Mouse (Mus musculus) liver, embryonic 11.5 days (tissue): ENCODE results near the gene Hsd3b7. TPM values are rescaled to one million over a fixed set of nuclear protein-coding genes. Genes with fewer than 3 reads are reported as not detected.

Source experiments
- ATAC-seq: fragments of 200-750 bp; cut with Nextera tagmentation; replicated peaks from 2 replicates; pipeline ENCODE4 v1.8.0; 2017; ENCODE audit warnings: moderate number of reproducible peaks, mild to moderate bottlenecking, moderate TSS enrichment, moderate library complexity; ENCODE audit not compliant: low FRiP score
- DNase-seq: peaks from one replicate; pipeline ENCODE4 v3.0.0-alpha.2; 2017; ENCODE audit warnings: low spot score
- H3K27ac ChIP-seq: fragments of 300-500 bp; sonication (generic); 2 replicates; pipeline ENCODE4 v1.5.1; 2014; ENCODE audit warnings: mild to moderate bottlenecking, low read depth, low read length, control low read depth
- H3K27me3 ChIP-seq: fragments of 300-500 bp; sonication (generic); replicated peaks from 2 replicates; pipeline ENCODE4 v1.6.1; 2014; ENCODE audit warnings: low read length, mixed read lengths; ENCODE audit not compliant: control insufficient read depth, insufficient read depth
- H3K36me3 ChIP-seq: fragments of 300-500 bp; sonication (generic); 2 replicates; pipeline ENCODE4 v1.6.1; 2014; ENCODE audit warnings: mild to moderate bottlenecking, low read length, moderate library complexity, mixed read lengths; ENCODE audit not compliant: control insufficient read depth, insufficient read depth
- H3K4me1 ChIP-seq: fragments of 300-500 bp; sonication (generic); replicated peaks from 2 replicates; pipeline ENCODE4 v1.6.1; 2014; ENCODE audit warnings: low read length, mixed read lengths; ENCODE audit not compliant: control insufficient read depth, insufficient read depth
- H3K4me2 ChIP-seq: fragments of 300-500 bp; sonication (generic); 2 replicates; pipeline ENCODE4 v1.6.1; 2014; ENCODE audit warnings: mild to moderate bottlenecking, control low read depth, moderate library complexity
- H3K4me3 ChIP-seq: fragments of 300-500 bp; sonication (generic); 2 replicates; pipeline ENCODE4 v1.5.1; 2014; ENCODE audit warnings: low read depth, low read length, control low read depth
- H3K9ac ChIP-seq: fragments of 300-500 bp; sonication (generic); 2 replicates; pipeline ENCODE4 v1.6.1; 2014; ENCODE audit warnings: low read depth, low read length, control low read depth
- H3K9me3 ChIP-seq: fragments of 300-500 bp; sonication (generic); 2 replicates; pipeline ENCODE4 v1.6.1; 2016; ENCODE audit warnings: low read length, inconsistent platforms, mixed read lengths; ENCODE audit not compliant: control insufficient read depth
- WGBS: fragments of 180-500 bp; shearing (Covaris S2); extraction: QIAGEN DNeasy Blood & Tissue Kit; methylation state at CpG from one replicate; pipeline ENCODE4 v1.1.7; 2014; 5-methylcytosine and 5-hydroxymethylcytosine counted together
- polyA plus RNA-seq: library from polyadenylated mRNA; unstranded; fragments of >200 nt; fragmentation: Nextera tagmentation; extraction: Ambion mirVana; gene quantifications from 2 replicates; pipeline ENCODE4 v1.2.1, GENCODE M21; 2014

Gene Hsd3b7
- polyA plus RNA-seq, 1 experiment from 2014 or later: 32.4 TPM

- H3K27me3 ChIP-seq: no peaks in the 10 kb centered on the region
- peaks cover 28% of the 10 kb centered on the region for H3K4me1 ChIP-seq
- no peaks in the 10 kb centered on the region for H3K36me3 ChIP-seq
- no peaks in the 10 kb centered on the region for H3K9me3 ChIP-seq
- no peak overlapping the region for H3K4me3 ChIP-seq
- no peak for ATAC-seq
- no peak overlapping the region for H3K4me2 ChIP-seq
- no peak overlapping the region for H3K9ac ChIP-seq
- H3K27ac ChIP-seq: peak overlapping the region; percentile 39; the same call in 1 of the 2 replicates
- WGBS: 81% methylated on average over 1 of the region's 1 CpGs
- no peak for DNase-seq
Observed at GRCm38 (mm10) chr7:127809846-127810245, 9.4 kb downstream of the Hsd3b7 start.

GRCm38 (mm10) chr7:127810650-127811049 lies 10.2 kb downstream of the Hsd3b7 start:
- Histone ChIP-seq H3K36me3 (no peaks in the 10 kb centered on the region), H3K4me2 (no peak overlapping the region), H3K27me3 (no peaks in the 10 kb centered on the region), H3K9me3 (no peaks in the 10 kb centered on the region), H3K4me3 (no peak overlapping the region), H3K4me1 (peaks cover 35% of the 10 kb centered on the region), H3K27ac (no peak overlapping the region; the same call in 1 of the 2 replicates), H3K9ac (no peak overlapping the region)
- 77% methylated on average over 10 of the region's 10 CpGs for WGBS
- ATAC-seq (no peak), DNase-seq (no peak)

GRCm38 (mm10) chr7:127811240-127811639 lies 10.8 kb downstream of the Hsd3b7 start:
- DNase-seq (no peak), ATAC-seq (no peak)
- H3K9ac ChIP-seq: no peak overlapping the region
- no peak overlapping the region for H3K4me2 ChIP-seq
- no peaks in the 10 kb centered on the region for H3K36me3 ChIP-seq
- H3K27ac ChIP-seq: no peak overlapping the region
- no peaks in the 10 kb centered on the region for H3K9me3 ChIP-seq
- no peak overlapping the region for H3K4me3 ChIP-seq
- H3K27me3 ChIP-seq: no peaks in the 10 kb centered on the region
- H3K4me1 ChIP-seq: peaks cover 35% of the 10 kb centered on the region
- 78% methylated on average over 4 of the region's 4 CpGs for WGBS

DNA sequence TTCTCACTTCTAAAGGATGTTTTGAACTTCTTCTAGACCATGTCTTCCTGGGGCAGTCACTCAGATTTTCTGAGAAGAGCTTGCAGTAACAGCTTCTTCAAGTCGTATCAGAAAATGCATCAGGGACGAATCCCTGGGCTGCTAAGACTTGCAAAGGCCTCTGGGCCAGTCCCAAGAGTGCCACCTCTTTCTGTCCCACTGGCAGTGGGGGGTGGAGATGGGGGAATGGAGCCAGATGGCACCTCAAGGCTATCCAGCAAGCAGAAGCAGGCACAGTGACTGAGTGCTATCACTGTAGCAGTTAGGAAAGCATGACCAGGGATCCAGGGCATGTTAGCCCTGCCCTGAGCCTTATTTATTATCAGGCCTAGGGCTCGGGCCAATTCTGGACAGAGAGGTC lies 11.9 kb downstream of the Hsd3b7 start:
- H3K4me1 ChIP-seq: peaks cover 31% of the 10 kb centered on the region
- DNase-seq (no peak), ATAC-seq (no peak)
- no peak overlapping the region for H3K27ac ChIP-seq
- H3K27me3 ChIP-seq: no peaks in the 10 kb centered on the region
- H3K36me3 ChIP-seq: no peaks in the 10 kb centered on the region
- H3K9me3 ChIP-seq: no peaks in the 10 kb centered on the region
- no peak overlapping the region for H3K9ac ChIP-seq
- WGBS: 75% methylated on average over 3 of the region's 3 CpGs
- no peak overlapping the region for H3K4me3 ChIP-seq
- no peak overlapping the region for H3K4me2 ChIP-seq

DNA sequence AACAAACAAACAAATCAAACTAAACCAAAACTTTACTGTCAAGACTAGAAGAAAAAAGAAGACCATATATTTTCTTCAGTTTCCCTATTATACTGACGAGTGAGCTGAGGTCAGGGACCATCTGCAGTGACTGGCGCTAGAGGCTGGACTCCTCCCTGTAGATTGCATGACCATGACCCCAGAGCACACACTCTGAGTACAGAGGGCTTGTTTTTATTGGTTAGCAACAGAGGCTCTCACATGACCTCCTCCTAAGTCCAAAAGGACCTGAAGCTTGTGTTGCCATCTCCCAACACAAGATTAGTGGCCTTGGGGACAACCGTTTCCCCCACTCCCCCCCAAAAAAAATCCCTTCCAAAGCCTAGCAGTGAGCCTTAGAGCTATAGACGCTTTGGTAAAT lies 13.4 kb downstream of the Hsd3b7 start:
- H3K27me3 ChIP-seq: no peaks in the 10 kb centered on the region
- no peaks in the 10 kb centered on the region for H3K9me3 ChIP-seq
- peak overlapping the region; percentile 68; the same call in 1 of the 2 replicates for H3K27ac ChIP-seq
- 65% methylated on average over 4 of the region's 4 CpGs for WGBS
- DNase-seq (no peak), ATAC-seq (no peak)
- H3K9ac ChIP-seq: no peak overlapping the region
- H3K4me3 ChIP-seq: no peak overlapping the region
- no peak overlapping the region for H3K4me2 ChIP-seq
- no peaks in the 10 kb centered on the region for H3K36me3 ChIP-seq
- peaks cover 26% of the 10 kb centered on the region for H3K4me1 ChIP-seq

DNA sequence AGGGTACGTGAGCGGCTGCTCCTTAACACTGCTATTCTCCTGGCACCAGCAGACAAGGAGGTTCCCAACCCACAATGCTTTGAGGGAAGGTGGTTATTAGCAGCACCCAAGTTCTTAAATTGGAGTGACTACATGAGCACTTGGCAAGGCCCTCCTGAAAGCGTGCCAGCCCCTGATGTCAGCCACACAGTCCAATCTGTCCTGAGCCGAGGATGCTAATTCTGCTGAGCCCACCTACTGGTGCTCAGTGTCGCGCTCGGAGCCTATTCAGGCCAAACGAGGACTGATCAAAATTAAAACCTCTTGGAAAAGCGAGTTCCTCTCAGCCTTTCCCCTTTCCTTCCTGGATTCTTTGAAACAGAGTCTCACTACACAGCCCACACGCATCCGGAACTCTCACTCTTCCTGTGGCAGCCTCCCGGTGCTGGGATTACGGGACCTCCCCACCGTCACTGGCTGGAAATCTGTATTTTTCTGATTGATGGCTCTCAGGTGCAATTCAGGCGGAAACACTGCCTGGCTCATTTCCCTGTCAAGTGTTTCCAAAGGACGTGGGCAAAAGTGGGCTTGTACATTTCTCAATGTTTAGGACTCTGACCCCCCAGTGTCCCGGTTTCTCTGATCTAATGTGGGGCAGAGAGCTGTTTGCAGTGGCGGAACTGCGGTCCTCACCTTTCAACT lies 14.0 kb downstream of the Hsd3b7 start:
- Histone ChIP-seq H3K9ac (no peak overlapping the region), H3K27ac (peak overlapping the region; percentile 68), H3K4me3 (no peak overlapping the region), H3K4me2 (no peak overlapping the region), H3K27me3 (no peaks in the 10 kb centered on the region), H3K4me1 (peaks cover 26% of the 10 kb centered on the region), H3K36me3 (no peaks in the 10 kb centered on the region), H3K9me3 (no peaks in the 10 kb centered on the region)
- ATAC-seq (no peak), DNase-seq (no peak)
- WGBS: 74% methylated on average over 19 of the region's 19 CpGs

GRCm38 (mm10) chr7:127815116-127815665 lies 14.8 kb downstream of the Hsd3b7 start:
- Histone ChIP-seq H3K4me1 (peaks cover 26% of the 10 kb centered on the region), H3K4me2 (no peak overlapping the region), H3K9me3 (no peaks in the 10 kb centered on the region), H3K27me3 (no peaks in the 10 kb centered on the region), H3K36me3 (no peaks in the 10 kb centered on the region), H3K9ac (no peak overlapping the region), H3K27ac (peak overlapping the region; percentile 68), H3K4me3 (no peak overlapping the region)
- no peak for ATAC-seq
- DNase-seq: no peak
- 82% methylated on average over 15 of the region's 15 CpGs for WGBS

DNA sequence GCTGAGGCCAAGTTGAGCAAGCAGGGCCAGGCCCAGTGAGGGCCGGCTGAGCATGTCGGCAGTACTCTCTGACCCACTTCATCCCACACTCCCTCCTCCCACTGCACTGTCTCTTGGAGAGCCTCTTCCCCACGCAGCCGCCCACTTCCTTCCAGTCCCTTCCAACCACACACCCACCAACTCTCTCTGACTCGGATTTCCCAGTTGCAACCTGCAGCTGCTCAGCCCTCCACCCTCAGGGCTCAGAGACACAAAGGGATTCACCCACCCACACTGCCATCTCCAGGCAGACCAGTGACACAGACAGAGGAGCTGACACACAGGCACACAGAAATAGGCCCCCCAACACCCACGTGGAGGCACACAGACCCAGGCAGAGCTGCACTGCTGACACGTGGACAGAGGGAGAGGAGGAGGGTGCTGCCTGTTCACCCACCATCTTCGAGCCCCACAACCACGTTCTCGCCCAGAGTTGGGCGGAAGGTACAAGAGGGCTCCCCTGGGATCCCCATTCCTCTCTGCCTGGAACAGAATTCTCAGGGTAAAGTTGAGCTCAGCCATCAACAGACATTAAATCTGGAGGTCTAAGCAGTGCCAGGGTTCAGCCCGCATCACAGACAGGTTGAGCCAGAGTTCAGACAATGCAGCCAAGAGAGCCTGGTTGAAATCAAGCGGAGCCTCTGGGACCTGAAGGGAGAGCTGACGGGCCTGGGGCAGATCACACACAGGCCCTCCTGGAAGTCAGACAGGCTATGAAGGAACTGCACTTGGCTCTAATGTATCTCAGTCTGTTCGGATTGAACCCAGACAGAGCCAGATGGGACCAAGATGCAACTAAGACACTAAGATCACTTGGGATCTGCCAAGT lies 15.8 kb downstream of the Hsd3b7 start:
- no peak overlapping the region for H3K27ac ChIP-seq
- WGBS: 60% methylated on average over 15 of the region's 15 CpGs
- no peaks in the 10 kb centered on the region for H3K27me3 ChIP-seq
- no peak for DNase-seq
- peak overlapping the region; percentile 17 for H3K9ac ChIP-seq
- peaks cover 27% of the 10 kb centered on the region for H3K4me1 ChIP-seq
- no peak overlapping the region for H3K4me3 ChIP-seq
- H3K9me3 ChIP-seq: no peaks in the 10 kb centered on the region
- peak; percentile 58 for ATAC-seq
- H3K36me3 ChIP-seq: no peaks in the 10 kb centered on the region
- H3K4me2 ChIP-seq: no peak overlapping the region
